Mouse (Mus musculus) stomach, embryonic 14.5 days (tissue): ENCODE results near the gene Spc24. TPM values are rescaled to one million over a fixed set of nuclear protein-coding genes. Genes with fewer than 3 reads are reported as not detected.

Source experiments
- ATAC-seq: fragments of 200-750 bp; cut with Nextera tagmentation; 2 replicates; pipeline ENCODE4 v1.8.0; 2017; ENCODE audit warnings: low read depth, moderate TSS enrichment; ENCODE audit not compliant: insufficient number of reproducible peaks, insufficient read depth, low FRiP score
- H3K27ac ChIP-seq: fragments of 300-500 bp; sonication (generic); 2 replicates; pipeline ENCODE4 v1.5.1; 2014; ENCODE audit warnings: mild to moderate bottlenecking, low read length, moderate library complexity, mixed read lengths
- H3K27me3 ChIP-seq: fragments of 300-500 bp; sonication (generic); 2 replicates; pipeline ENCODE4 v1.6.1; 2014; ENCODE audit warnings: low read length, control low read depth, mixed read lengths; ENCODE audit not compliant: control insufficient read depth, insufficient read depth
- H3K36me3 ChIP-seq: fragments of 300-500 bp; sonication (generic); 2 replicates; pipeline ENCODE4 v1.6.1; 2014; ENCODE audit warnings: mild to moderate bottlenecking, control low read depth, low read length, moderate library complexity, mixed read lengths; ENCODE audit not compliant: control insufficient read depth, insufficient read depth
- H3K4me1 ChIP-seq: fragments of 300-500 bp; sonication (generic); 2 replicates; pipeline ENCODE4 v1.6.1; 2014; ENCODE audit warnings: low read length, control low read depth, mixed read lengths; ENCODE audit not compliant: control insufficient read depth, insufficient read depth
- H3K4me2 ChIP-seq: fragments of 300-500 bp; sonication (generic); replicated peaks from 2 replicates; pipeline ENCODE4 v1.6.1; 2014; ENCODE audit warnings: low read depth, low read length, control low read depth
- H3K4me3 ChIP-seq: fragments of 300-500 bp; sonication (generic); 2 replicates; pipeline ENCODE4 v1.5.1; 2014; ENCODE audit warnings: low read depth, low read length, control low read depth
- H3K9ac ChIP-seq: fragments of 300-500 bp; sonication (generic); replicated peaks from 2 replicates; pipeline ENCODE4 v1.6.1; 2014; ENCODE audit warnings: low read depth, mild to moderate bottlenecking, control low read depth, low read length, moderate library complexity, mixed read lengths
- H3K9me3 ChIP-seq: fragments of 300-500 bp; sonication (generic); 2 replicates; pipeline ENCODE4 v1.6.1; 2016; ENCODE audit warnings: low read depth, low read length, control low read depth; ENCODE audit not compliant: control insufficient read depth
- WGBS: fragments of 180-500 bp; shearing (Covaris S2); extraction: QIAGEN DNeasy Blood & Tissue Kit; methylation state at CpG from one replicate; pipeline ENCODE4 v1.1.7; 2014; 5-methylcytosine and 5-hydroxymethylcytosine counted together
- polyA plus RNA-seq: library from polyadenylated mRNA; unstranded; fragments of >200 nt; fragmentation: Nextera tagmentation; extraction: Ambion mirVana; gene quantifications from 2 replicates; pipeline ENCODE4 v1.2.1, GENCODE M21; 2014

The Spc24 gene
- 111 and 120 TPM in 2 replicates for polyA plus RNA-seq

DNA sequence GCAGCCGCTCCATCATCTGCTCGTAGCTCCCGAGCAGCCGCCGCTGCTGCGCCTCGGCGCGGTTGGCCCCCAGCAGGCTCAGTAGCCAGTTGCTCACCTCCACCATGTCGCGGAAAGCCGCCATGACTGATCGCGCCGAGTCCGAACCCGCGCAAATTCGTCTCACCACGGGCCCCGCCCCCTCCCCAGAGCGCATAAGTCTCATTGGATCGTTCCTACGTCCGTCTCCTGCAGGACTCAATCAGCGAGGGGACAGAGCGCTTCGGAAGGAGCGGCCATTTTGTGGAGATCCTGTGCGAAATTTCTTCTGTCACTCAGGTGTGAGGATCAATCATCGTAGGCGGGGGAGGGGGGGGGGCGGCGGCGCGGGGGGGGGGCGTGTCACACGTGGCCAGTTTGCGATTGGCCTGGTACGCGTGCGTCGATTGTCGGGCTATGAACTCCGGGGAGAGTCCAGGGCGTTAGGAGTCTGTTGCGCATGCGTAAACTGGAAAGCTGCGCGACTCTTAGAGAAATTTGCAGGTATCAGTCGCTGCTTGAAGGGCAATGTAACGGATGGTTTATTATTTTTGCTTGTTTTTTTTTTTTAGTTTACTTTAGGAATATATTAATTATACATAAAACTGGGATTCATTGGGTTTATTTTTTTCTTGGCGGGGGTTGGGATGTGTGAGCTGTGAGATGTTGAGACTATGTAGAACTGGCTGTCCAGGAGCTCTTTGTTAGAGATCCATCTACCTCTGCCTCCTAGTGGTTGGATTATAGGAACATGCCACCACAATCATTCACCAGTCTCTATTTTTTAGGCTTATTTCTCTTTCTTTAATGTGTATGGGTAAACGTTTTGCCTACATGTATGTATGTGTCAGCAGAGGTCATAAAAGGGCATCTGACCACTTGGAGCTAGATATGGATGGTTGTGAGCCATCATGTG, at the start of gene Spc24:
Gene Spc24 (minus strand): TSS at position 149 of the 934 bp plus-strand sequence.
- no peaks in the 10 kb centered on the region for H3K27me3 ChIP-seq
- H3K36me3 ChIP-seq = peaks cover 8% of the 10 kb centered on the region; the same call in 1 of the 2 replicates
- ATAC-seq = peak; percentile 96
- no peaks in the 10 kb centered on the region for H3K9me3 ChIP-seq
- peak within 1 kb of the TSS; percentile 7; the same call in 1 of the 2 replicates for H3K27ac ChIP-seq
- H3K4me3 ChIP-seq = peak within 1 kb of the TSS; percentile 83
- H3K4me2 ChIP-seq = peak within 1 kb of the TSS; percentile 78
- H3K9ac ChIP-seq = peak within 1 kb of the TSS; percentile 88
- 0 out of 2 replicates have a peak, but pooled peaks cover 6% of the 10 kb centered on the region for H3K4me1 ChIP-seq
- under 1% methylated on average over 48 of the region's 54 CpGs for WGBS

DNA sequence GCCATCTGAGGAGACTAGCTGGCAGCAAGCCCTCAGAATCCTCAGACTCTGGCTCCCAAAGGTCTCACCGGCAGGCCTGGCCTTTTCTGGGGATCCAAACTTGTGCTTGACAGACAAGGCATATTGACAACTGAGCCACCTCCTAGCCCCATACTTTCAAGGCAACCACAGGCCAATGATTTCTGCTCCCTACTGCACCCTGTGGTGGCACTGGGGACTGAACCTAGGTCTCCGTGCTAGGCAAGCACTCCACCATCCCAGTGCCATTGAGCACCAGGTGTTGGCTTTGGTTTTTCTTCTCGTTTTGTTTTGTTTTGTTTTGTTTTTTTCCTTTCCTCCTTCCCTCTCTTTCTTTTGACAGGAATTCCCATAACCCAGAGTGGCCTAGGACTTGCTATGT, 48.5 kb upstream of the Spc24 start:
- Histone ChIP-seq H3K4me1 (0 out of 2 replicates have a peak, but pooled peaks cover 4% of the 10 kb centered on the region), H3K27ac (no peak overlapping the region), H3K36me3 (peaks cover 14% of the 10 kb centered on the region), H3K4me3 (no peak overlapping the region), H3K9ac (no peak overlapping the region), H3K9me3 (no peaks in the 10 kb centered on the region), H3K27me3 (no peaks in the 10 kb centered on the region), H3K4me2 (no peak overlapping the region)
- 73% methylated on average over 3 of the region's 3 CpGs for WGBS
- no peak for ATAC-seq

DNA sequence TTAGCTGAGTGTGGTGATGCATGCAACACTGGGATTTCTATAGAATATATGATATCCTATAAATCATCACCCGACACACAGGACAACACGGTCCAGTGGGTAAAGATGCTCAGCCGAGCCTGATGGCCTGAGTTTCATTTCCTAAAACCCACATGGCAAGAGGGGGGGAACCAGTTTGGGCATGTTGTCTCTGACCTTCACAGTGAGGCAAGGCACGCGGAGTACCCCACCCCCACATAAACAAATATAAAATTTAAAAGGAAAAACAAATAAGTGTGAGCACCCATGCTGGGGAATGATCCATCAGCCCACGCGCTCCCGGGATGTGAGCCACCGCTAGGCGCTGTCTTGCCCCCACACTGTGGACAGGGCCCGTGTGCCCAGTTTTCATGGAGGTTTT, 46.9 kb upstream of the Spc24 start:
- no peaks in the 10 kb centered on the region for H3K9me3 ChIP-seq
- H3K4me1 ChIP-seq = 0 out of 2 replicates have a peak, but pooled peaks cover 4% of the 10 kb centered on the region
- no peak overlapping the region for H3K4me2 ChIP-seq
- H3K4me3 ChIP-seq = no peak overlapping the region
- no peaks in the 10 kb centered on the region for H3K27me3 ChIP-seq
- H3K9ac ChIP-seq = no peak overlapping the region
- 76% methylated on average over 11 of the region's 11 CpGs for WGBS
- no peak for ATAC-seq
- H3K36me3 ChIP-seq = peaks cover 7% of the 10 kb centered on the region
- no peak overlapping the region for H3K27ac ChIP-seq

DNA sequence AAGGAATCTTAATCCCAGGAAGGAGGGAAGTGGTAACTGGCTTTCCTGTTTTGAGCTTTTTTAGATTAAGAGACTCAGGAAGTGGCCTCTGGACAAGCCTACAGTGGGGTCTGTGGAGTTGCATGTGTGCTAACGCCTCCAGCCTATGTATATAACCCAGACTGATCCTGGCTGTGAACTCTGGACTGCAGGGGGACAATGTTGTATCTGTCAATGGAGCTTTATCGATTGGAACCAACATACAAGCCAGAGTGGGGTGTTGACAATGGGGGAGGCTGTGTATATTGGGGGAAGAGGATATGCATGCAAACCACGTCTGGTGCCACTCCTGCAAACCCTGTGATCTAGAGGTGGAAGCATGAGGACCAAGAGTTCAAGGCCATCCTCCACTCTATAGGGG, 46.3 kb upstream of the Spc24 start:
- Histone ChIP-seq H3K9me3 (no peaks in the 10 kb centered on the region), H3K36me3 (peaks cover 10% of the 10 kb centered on the region), H3K4me3 (no peak overlapping the region), H3K4me2 (no peak overlapping the region), H3K27me3 (no peaks in the 10 kb centered on the region), H3K27ac (no peak overlapping the region), H3K4me1 (0 out of 2 replicates have a peak, but pooled peaks cover 4% of the 10 kb centered on the region), H3K9ac (no peak overlapping the region)
- no peak for ATAC-seq
- WGBS = 48% methylated on average over 3 of the region's 3 CpGs

DNA sequence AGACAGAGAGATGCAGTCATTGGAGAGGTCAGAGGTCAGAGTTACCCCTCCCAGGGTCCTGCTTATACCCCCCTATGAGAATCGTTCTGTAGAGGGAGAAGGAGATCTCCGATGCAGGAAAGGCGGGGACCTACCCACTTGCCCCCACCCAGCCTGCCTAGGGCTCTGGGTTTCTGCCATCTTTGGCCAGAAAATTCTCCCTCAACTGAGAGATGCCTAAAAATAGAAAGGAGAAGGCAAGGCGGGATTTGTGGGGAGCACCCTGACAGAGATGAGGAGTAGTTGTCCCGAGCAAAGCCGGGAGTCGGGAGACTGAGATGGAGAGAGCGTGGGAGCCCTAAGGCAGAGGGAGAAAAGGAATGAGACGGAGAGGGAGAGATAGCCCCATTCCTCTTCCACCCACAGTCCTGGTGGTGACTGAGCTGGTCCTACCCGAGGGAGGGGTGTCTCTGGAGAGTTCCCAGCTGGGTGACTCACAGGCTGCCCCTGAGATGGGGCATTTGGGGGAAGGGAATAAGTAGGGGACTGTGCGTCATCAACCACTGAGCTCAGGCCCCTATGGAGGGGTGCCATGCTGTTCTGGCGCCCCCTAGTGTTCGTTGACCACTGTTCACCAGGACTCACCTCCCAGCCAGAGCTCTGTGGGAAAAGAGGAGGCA, 44.0 kb upstream of the Spc24 start:
- Histone ChIP-seq H3K36me3 (peaks cover 16% of the 10 kb centered on the region), H3K4me2 (0 out of 2 replicates have a peak overlapping the region, but pooled peaks have one; percentile 18), H3K4me1 (0 out of 2 replicates have a peak, but pooled peaks cover 4% of the 10 kb centered on the region), H3K9ac (no peak overlapping the region), H3K27ac (peak overlapping the region; percentile 61), H3K9me3 (no peaks in the 10 kb centered on the region), H3K27me3 (no peaks in the 10 kb centered on the region), H3K4me3 (no peak overlapping the region)
- 34% methylated on average over 13 of the region's 13 CpGs for WGBS
- peak; percentile 87 for ATAC-seq

DNA sequence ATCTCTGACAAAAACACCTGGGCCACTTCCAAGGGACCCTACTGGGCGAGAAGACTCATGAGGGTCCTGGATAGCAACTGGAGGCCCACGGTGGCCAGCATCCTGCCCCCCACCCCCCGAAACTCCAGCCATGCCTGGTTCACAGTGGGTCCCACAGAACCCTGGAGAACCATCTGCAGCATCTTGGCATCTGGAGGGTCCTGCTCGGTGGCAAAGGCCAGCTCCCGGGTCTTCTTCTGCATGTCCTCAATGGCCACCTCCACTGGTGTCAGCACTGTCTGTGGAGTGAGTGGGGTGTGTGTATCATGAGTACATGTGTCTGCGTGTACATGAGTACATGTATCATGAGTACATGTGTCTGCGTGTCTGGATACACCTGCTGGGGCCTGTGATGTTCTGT, 41.5 kb upstream of the Spc24 start:
- Histone ChIP-seq H3K4me2 (no peak overlapping the region), H3K9ac (no peak overlapping the region), H3K9me3 (no peaks in the 10 kb centered on the region), H3K4me1 (peaks cover 15% of the 10 kb centered on the region), H3K27me3 (no peaks in the 10 kb centered on the region), H3K4me3 (no peak overlapping the region), H3K27ac (no peak overlapping the region), H3K36me3 (peaks cover 16% of the 10 kb centered on the region)
- WGBS = 91% methylated on average over 7 of the region's 7 CpGs
- ATAC-seq = no peak

DNA sequence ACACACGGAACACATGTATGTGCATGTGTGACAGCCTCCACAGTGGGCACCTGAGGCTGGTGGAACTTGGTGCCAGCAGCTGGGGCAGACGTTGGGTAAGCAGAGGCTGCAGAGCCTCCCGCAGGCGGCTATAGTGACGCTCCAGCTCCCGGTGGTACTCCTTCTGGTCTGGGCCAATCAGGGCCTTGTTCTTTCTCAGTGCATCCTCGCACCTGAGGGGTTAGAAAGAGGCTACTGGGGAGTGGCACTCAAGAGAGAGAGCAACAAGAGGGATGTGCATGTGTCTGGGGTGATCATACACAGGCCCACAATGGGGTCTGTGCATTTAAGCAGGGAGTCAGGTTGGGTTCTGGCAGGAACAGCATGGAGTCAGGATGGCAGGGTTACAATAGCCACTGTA, 41.0 kb upstream of the Spc24 start:
- Histone ChIP-seq H3K4me3 (no peak overlapping the region), H3K4me2 (no peak overlapping the region), H3K4me1 (peaks cover 20% of the 10 kb centered on the region), H3K27me3 (no peaks in the 10 kb centered on the region), H3K9me3 (no peaks in the 10 kb centered on the region), H3K27ac (no peak overlapping the region), H3K36me3 (peaks cover 16% of the 10 kb centered on the region), H3K9ac (no peak overlapping the region)
- 77% methylated on average over 7 of the region's 7 CpGs for WGBS
- no peak for ATAC-seq

DNA sequence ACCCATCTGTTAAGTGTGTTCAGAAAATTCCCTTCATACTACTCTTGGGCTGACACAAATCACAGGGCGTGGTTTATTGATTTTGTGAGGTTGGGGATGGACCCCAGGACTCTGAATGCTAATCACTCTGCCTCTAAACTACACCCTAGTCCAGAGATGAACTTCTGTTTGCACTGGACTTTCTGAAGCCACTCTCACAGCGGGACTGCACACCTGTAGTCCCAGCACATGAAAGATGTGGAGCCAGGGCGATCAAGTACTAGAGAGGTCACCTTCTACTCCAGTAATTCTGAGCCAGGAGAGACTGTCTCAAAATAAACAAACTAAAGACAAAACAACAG, 38.9 kb upstream of the Spc24 start:
- WGBS = 33% methylated on average over 3 of the region's 3 CpGs
- H3K4me3 ChIP-seq = peak overlapping the region; percentile 58
- peaks cover 25% of the 10 kb centered on the region for H3K4me1 ChIP-seq
- H3K9me3 ChIP-seq = no peaks in the 10 kb centered on the region
- no peaks in the 10 kb centered on the region for H3K27me3 ChIP-seq
- no peak for ATAC-seq
- H3K9ac ChIP-seq = 0 out of 2 replicates have a peak overlapping the region, but pooled peaks have one; percentile 68
- H3K36me3 ChIP-seq = peaks cover 31% of the 10 kb centered on the region
- peak overlapping the region; percentile 57 for H3K4me2 ChIP-seq
- H3K27ac ChIP-seq = peak overlapping the region; percentile 91; the same call in 1 of the 2 replicates
